9 mouse cellular contexts compared by ENCODE assay signal in the genomic region with DNA sequence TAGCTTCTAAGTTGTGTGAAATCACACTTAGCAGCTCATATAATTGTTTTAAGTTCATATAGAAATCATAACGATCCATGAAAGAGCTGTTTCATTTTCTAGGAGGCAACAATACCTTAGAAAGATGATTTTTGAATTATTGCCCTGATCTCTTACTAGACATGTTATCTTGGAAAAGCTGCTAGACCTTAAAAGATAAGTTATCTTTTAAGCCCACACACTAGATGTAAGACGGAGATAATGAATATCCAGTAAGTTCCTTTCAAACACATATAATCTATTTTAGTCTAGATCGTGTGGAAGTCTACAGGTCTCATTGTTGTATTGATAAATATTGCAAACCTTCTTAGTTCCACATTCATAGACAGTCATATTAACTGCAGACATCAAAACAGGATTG. TPM values are rescaled to one million over a fixed set of nuclear protein-coding genes. Genes with fewer than 3 reads are reported as not detected.
DNase-seq lines count a peak whose midpoint lies in the region; ATAC-seq and TF ChIP-seq lines count a peak whose summit lies in the region.
"Had no signal": no experiment of that assay in that cellular context is flagged by ENCODE, and none has a peak within 500 bp of the region (broad histone marks: within the 10 kb centered on the region; RNA-seq: fewer than 3 reads in every experiment).

No protein-coding gene starts in this region.

- peak overlapping the region; percentile 74 for H3K4me3 ChIP-seq in erythroblast, embryonic 14.5 days (replicated peaks)
- H3K4me3 ChIP-seq in forebrain, embryonic 15.5 days: peak overlapping the region; percentile 27
- H3K4me3 ChIP-seq in liver, embryonic 14.5 days (ENCODE audit: insufficient read depth in 1 of 2, low read depth in 2 of 2, low read length in 2 of 2): peak overlapping the region; percentile 84 to 88

- TF ChIP-seq CTCF in liver, embryonic 14.5 days (IDR thresholded peaks at IDR 0.05; ENCODE audit: low read depth): no peak

- peak overlapping the region; percentile 86 for H3K4me2 ChIP-seq in forebrain, embryonic 15.5 days (replicated peaks)
- H3K4me2 ChIP-seq in liver, embryonic 14.5 days (ENCODE audit: low read depth): peak overlapping the region; percentile 84

- no peak for ATAC-seq in erythroblast, adult 5-6 weeks (replicated peaks; ENCODE audit: low FRiP score, poor library complexity, severe bottlenecking)
- ATAC-seq in forebrain, embryonic 15.5 days (replicated peaks): no peak
- ATAC-seq in liver, embryonic 14.5 days (ENCODE audit: insufficient read depth): no peak

- no peaks in the 10 kb centered on the region for H3K9me3 ChIP-seq in erythroblast, embryonic 14.5 days (ENCODE audit: control insufficient read depth, low read length)
- no peaks in the 10 kb centered on the region for H3K9me3 ChIP-seq in forebrain, embryonic 15.5 days
- no peaks in the 10 kb centered on the region for H3K9me3 ChIP-seq in liver, embryonic 14.5 days (ENCODE audit: control insufficient read depth, low read length)

- H3K36me3 ChIP-seq in erythroblast, embryonic 14.5 days (ENCODE audit: control insufficient read depth): peaks cover 33% of the 10 kb centered on the region
- peaks cover 8% of the 10 kb centered on the region for H3K36me3 ChIP-seq in forebrain, embryonic 15.5 days
- peaks cover 5% of the 10 kb centered on the region for H3K36me3 ChIP-seq in liver, embryonic 14.5 days (replicated peaks; ENCODE audit: control insufficient read depth, insufficient read depth, low read depth)

- DNase-seq in 416B (ENCODE audit: low read depth): peak; percentile 16
- DNase-seq in liver, embryonic 14.5 days (ENCODE audit: low read depth in 3 of 3, low spot score in 3 of 3): no peak
- DNase-seq in T-cell, adult 2 months (ENCODE audit: low spot score): no peak
- no peak for DNase-seq in urinary bladder, postnatal 14 days (ENCODE audit: low spot score)
- no peak for DNase-seq in layer of hippocampus, adult 9-11 months
- DNase-seq: gastrocnemius, postnatal 25 days had no signal

- peaks cover 39% of the 10 kb centered on the region for H3K4me1 ChIP-seq in erythroblast, embryonic 14.5 days (ENCODE audit: control insufficient read depth)
- peaks cover 22% of the 10 kb centered on the region for H3K4me1 ChIP-seq in forebrain, embryonic 15.5 days
- H3K4me1 ChIP-seq in liver, embryonic 14.5 days (replicated peaks; ENCODE audit: control insufficient read depth in 2 of 2, insufficient read depth in 2 of 2, low read length in 1 of 2): peaks cover 3 to 8% of the 10 kb centered on the region in 2 experiments

- H3K27ac ChIP-seq in forebrain, embryonic 15.5 days (replicated peaks): no peak overlapping the region
- no peak overlapping the region for H3K27ac ChIP-seq in liver, embryonic 14.5 days

- H3K9ac ChIP-seq in forebrain, embryonic 15.5 days (replicated peaks): 0 out of 2 replicates have a peak overlapping the region, but pooled peaks have one; percentile 15
- H3K9ac ChIP-seq in liver, embryonic 14.5 days (replicated peaks): peak overlapping the region; percentile 49

- TF ChIP-seq EP300 in liver, embryonic 14.5 days (IDR thresholded peaks at IDR 0.05; ENCODE audit: low read depth): no peak

- no peaks in the 10 kb centered on the region for H3K27me3 ChIP-seq in erythroblast, embryonic 14.5 days (ENCODE audit: control insufficient read depth)
- no peaks in the 10 kb centered on the region for H3K27me3 ChIP-seq in forebrain, embryonic 15.5 days
- H3K27me3 ChIP-seq in liver, embryonic 14.5 days (ENCODE audit: control insufficient read depth, insufficient read depth, low read length): no peaks in the 10 kb centered on the region

- 81% methylated on average over 3 of the region's 3 CpGs for WGBS in forebrain, embryonic 15.5 days
- WGBS in liver, embryonic 14.5 days (ENCODE audit: insufficient replicate concordance): 25% methylated on average over 3 of the region's 3 CpGs

RNA-seq across cellular contexts. Expression of a gene that starts 1.4 kb away (rescaled TPM):
- polyA plus RNA-seq in erythroblast, embryonic 14.5 days (2012): 0.02 and 0.06 TPM in 2 replicates
- total RNA-seq in erythroblast, adult 5-6 weeks (2015; ENCODE audit: low replicate concordance): 14.0 and 14.4 TPM in 2 replicates
- 11.8 and 19.0 TPM in 2 replicates for total RNA-seq in erythroblast, adult 5-6 weeks (2017; ENCODE audit: low replicate concordance)
- polyA plus RNA-seq in forebrain, embryonic 15.5 days (2015; fragmentation: Nextera tagmentation; extraction: Ambion mirVana): 69.5 and 69.7 TPM in 2 replicates
- polyA plus RNA-seq in liver, embryonic 14.5 days (2012; rRNA removed): 4.6 and 7.3 TPM in 2 replicates
- polyA plus RNA-seq in liver, embryonic 14.5 days (2014; fragmentation: Nextera tagmentation; extraction: Ambion mirVana): 22.0 and 23.1 TPM in 2 replicates

RNA-seq across cellular contexts. Expression of a gene that starts 1.7 kb away (rescaled TPM):
- polyA plus RNA-seq in erythroblast, embryonic 14.5 days (2012): 0.12 and 0.13 TPM in 2 replicates
- 24.6 and 31.1 TPM in 2 replicates for total RNA-seq in erythroblast, adult 5-6 weeks (2015; ENCODE audit: low replicate concordance)
- 59.1 and 82.8 TPM in 2 replicates for total RNA-seq in erythroblast, adult 5-6 weeks (2017; ENCODE audit: low replicate concordance)
- polyA plus RNA-seq in forebrain, embryonic 15.5 days (2015; fragmentation: Nextera tagmentation; extraction: Ambion mirVana): 36.2 and 41.6 TPM in 2 replicates
- polyA plus RNA-seq in liver, embryonic 14.5 days (2012; rRNA removed): 3.2 and 5.1 TPM in 2 replicates
- 10.0 and 10.4 TPM in 2 replicates for polyA plus RNA-seq in liver, embryonic 14.5 days (2014; fragmentation: Nextera tagmentation; extraction: Ambion mirVana)

RNA-seq across cellular contexts. Expression of a gene that starts 51.5 kb away (rescaled TPM):
- 0.10 and 0.29 TPM in 2 replicates for polyA plus RNA-seq in erythroblast, embryonic 14.5 days (2012)
- total RNA-seq in erythroblast, adult 5-6 weeks (2015; ENCODE audit: low replicate concordance): 24.2 and 35.9 TPM in 2 replicates
- total RNA-seq in erythroblast, adult 5-6 weeks (2017; ENCODE audit: low replicate concordance): 60.7 and 72.5 TPM in 2 replicates
- polyA plus RNA-seq in forebrain, embryonic 15.5 days (2015; fragmentation: Nextera tagmentation; extraction: Ambion mirVana): 25.0 and 33.4 TPM in 2 replicates
- 23.0 and 33.2 TPM in 2 replicates for polyA plus RNA-seq in liver, embryonic 14.5 days (2012; rRNA removed)
- 89.3 and 95.0 TPM in 2 replicates for polyA plus RNA-seq in liver, embryonic 14.5 days (2014; fragmentation: Nextera tagmentation; extraction: Ambion mirVana)

RNA-seq across cellular contexts. Expression of a gene that starts 51.8 kb away (rescaled TPM):
- 0.61 and 0.92 TPM in 2 replicates for polyA plus RNA-seq in erythroblast, embryonic 14.5 days (2012)
- 28.6 and 47.9 TPM in 2 replicates for total RNA-seq in erythroblast, adult 5-6 weeks (2015; ENCODE audit: low replicate concordance)
- total RNA-seq in erythroblast, adult 5-6 weeks (2017; ENCODE audit: low replicate concordance): 31.4 and 53.5 TPM in 2 replicates
- 9.2 and 9.5 TPM in 2 replicates for polyA plus RNA-seq in forebrain, embryonic 15.5 days (2015; fragmentation: Nextera tagmentation; extraction: Ambion mirVana)
- 4.8 and 7.6 TPM in 2 replicates for polyA plus RNA-seq in liver, embryonic 14.5 days (2012; rRNA removed)
- 8.5 and 8.9 TPM in 2 replicates for polyA plus RNA-seq in liver, embryonic 14.5 days (2014; fragmentation: Nextera tagmentation; extraction: Ambion mirVana)

Comparison
In these comparisons a context has a peak if more than half of its experiments do, and no peak if none do; other contexts are left out.
1. H3K4me3 ChIP-seq: peak in every context shown above with its lines; median percentile 86 in liver, embryonic 14.5 days; 74 in erythroblast, embryonic 14.5 days; 27 in forebrain, embryonic 15.5 days.
2. RNA of a gene that starts 51.5 kb away (polyA plus RNA-seq): 23.0 to 95.0 TPM in liver, embryonic 14.5 days and 25.0 to 33.4 TPM in forebrain, embryonic 15.5 days; 0.10 to 0.29 TPM in erythroblast, embryonic 14.5 days; every median in the first group is over 10 times any median in the second.